In the genomic region with DNA sequence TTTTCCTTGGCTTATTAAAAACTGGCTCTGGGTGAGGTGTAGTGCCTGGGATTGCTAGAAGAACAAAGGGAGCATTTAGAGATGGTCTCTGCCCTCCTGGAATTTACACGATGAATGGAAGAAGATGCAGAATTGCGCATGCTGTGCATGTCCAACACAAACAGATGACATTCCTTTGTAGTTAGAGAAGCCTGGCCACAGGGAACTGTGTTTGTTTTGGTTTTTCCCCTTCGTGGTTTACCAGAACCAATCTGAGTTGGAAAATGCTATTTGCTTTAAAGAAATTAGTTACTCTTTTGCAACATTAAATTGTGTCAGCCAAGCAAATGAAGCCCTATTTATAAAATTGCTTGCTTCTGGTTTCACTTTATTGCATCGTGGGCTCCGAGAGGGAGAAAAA, we compare ENCODE assay signal across 9 mouse cellular contexts. TPM values are rescaled to one million over a fixed set of nuclear protein-coding genes. Genes with fewer than 3 reads are reported as not detected.
DNase-seq lines count a peak whose midpoint lies in the region; ATAC-seq lines count a peak whose summit lies in the region.
"Had no signal": no experiment of that assay in that cellular context is flagged by ENCODE, and none has a peak within 500 bp of the region (broad histone marks: within the 10 kb centered on the region; RNA-seq: fewer than 3 reads in every experiment).

A gene (plus strand): TSS at position 170 of the 400 bp plus-strand sequence.

- H3K4me1 ChIP-seq in heart, embryonic 10.5 days, result no peaks in the 10 kb centered on the region
- H3K4me1 ChIP-seq in embryonic facial prominence, embryonic 13.5 days, result peaks cover 18% of the 10 kb centered on the region
- H3K4me1 ChIP-seq in liver, embryonic 16.5 days (ENCODE audit: control insufficient read depth, low read depth, low read length), result no peaks in the 10 kb centered on the region
- H3K4me1 ChIP-seq in kidney, embryonic 15.5 days, result no peaks in the 10 kb centered on the region
- H3K4me1 ChIP-seq: stomach, embryonic 15.5 days had no signal

- H3K36me3 ChIP-seq in heart, embryonic 10.5 days, result no peaks in the 10 kb centered on the region
- no peaks in the 10 kb centered on the region for H3K36me3 ChIP-seq in embryonic facial prominence, embryonic 13.5 days
- no peaks in the 10 kb centered on the region for H3K36me3 ChIP-seq in liver, embryonic 16.5 days (ENCODE audit: control insufficient read depth, insufficient read depth)
- no peaks in the 10 kb centered on the region for H3K36me3 ChIP-seq in kidney, embryonic 15.5 days
- H3K36me3 ChIP-seq: stomach, embryonic 15.5 days had no signal

- WGBS in heart, embryonic 10.5 days, result 64% methylated on average over 5 of the region's 5 CpGs
- 17% methylated on average over 5 of the region's 5 CpGs for WGBS in embryonic facial prominence, embryonic 13.5 days
- 43% methylated on average over 5 of the region's 5 CpGs for WGBS in liver, embryonic 16.5 days (ENCODE audit: insufficient replicate concordance)
- WGBS in kidney, embryonic 15.5 days, result 55% methylated on average over 5 of the region's 5 CpGs

- no peak within 1 kb of the TSS for H3K9ac ChIP-seq in embryonic facial prominence, embryonic 13.5 days
- H3K9ac ChIP-seq in liver, embryonic 16.5 days (ENCODE audit: low read depth, low read length), result no peak within 1 kb of the TSS
- H3K9ac ChIP-seq in kidney, embryonic 15.5 days, result no peak within 1 kb of the TSS
- H3K9ac ChIP-seq: stomach, embryonic 15.5 days had no signal

- DNase-seq in heart, adult 11 months, result peak; percentile 91
- DNase-seq in heart, embryonic 10.5 days (ENCODE audit: low spot score), result no peak
- peak; percentile 97 for DNase-seq in Muller cell, postnatal 12 days (ENCODE audit: inconsistent ontology term)
- no peak for DNase-seq in c-Kit-positive CD71-positive TER-119-positive erythroid progenitor cells, embryonic 14.5 days (ENCODE audit: low spot score)
- DNase-seq in thymus, adult 18-20 months, result no peak

- H3K4me3 ChIP-seq in heart, embryonic 10.5 days, result no peak within 1 kb of the TSS
- H3K4me3 ChIP-seq in embryonic facial prominence, embryonic 13.5 days, result no peak within 1 kb of the TSS
- no peak within 1 kb of the TSS; the same call in 1 of the 2 replicates for H3K4me3 ChIP-seq in liver, embryonic 16.5 days (ENCODE audit: low read depth, low read length)
- H3K4me3 ChIP-seq in kidney, embryonic 15.5 days (replicated peaks), result no peak within 1 kb of the TSS
- H3K4me3 ChIP-seq: stomach, embryonic 15.5 days had no signal

- ATAC-seq in embryonic facial prominence, embryonic 13.5 days (ENCODE audit: insufficient number of reproducible peaks, insufficient read depth, low FRiP score, low TSS enrichment, low read depth), result no peak
- ATAC-seq in liver, embryonic 16.5 days (ENCODE audit: low read depth), result no peak
- ATAC-seq in kidney, embryonic 15.5 days (replicated peaks; ENCODE audit: low FRiP score), result no peak

- no peaks in the 10 kb centered on the region for H3K27me3 ChIP-seq in heart, embryonic 10.5 days (ENCODE audit: insufficient read depth, poor library complexity, severe bottlenecking)
- H3K27me3 ChIP-seq in embryonic facial prominence, embryonic 13.5 days, result no peaks in the 10 kb centered on the region
- H3K27me3 ChIP-seq in liver, embryonic 16.5 days (ENCODE audit: control insufficient read depth, insufficient read depth, low read depth, low read length), result no peaks in the 10 kb centered on the region
- H3K27me3 ChIP-seq in kidney, embryonic 15.5 days, result no peaks in the 10 kb centered on the region
- H3K27me3 ChIP-seq: stomach, embryonic 15.5 days had no signal

- no peaks in the 10 kb centered on the region for H3K9me3 ChIP-seq in heart, embryonic 10.5 days
- no peaks in the 10 kb centered on the region for H3K9me3 ChIP-seq in embryonic facial prominence, embryonic 13.5 days
- no peaks in the 10 kb centered on the region for H3K9me3 ChIP-seq in liver, embryonic 16.5 days (replicated peaks; ENCODE audit: control insufficient read depth, low read length)
- H3K9me3 ChIP-seq in kidney, embryonic 15.5 days (replicated peaks), result no peaks in the 10 kb centered on the region
- H3K9me3 ChIP-seq: stomach, embryonic 15.5 days had no signal

- H3K4me2 ChIP-seq in embryonic facial prominence, embryonic 13.5 days, result peak within 1 kb of the TSS; percentile 18
- 0 out of 2 replicates have a peak within 1 kb of the TSS, but pooled peaks have one; percentile 5 for H3K4me2 ChIP-seq in liver, embryonic 16.5 days (ENCODE audit: low read depth, low read length)
- no peak within 1 kb of the TSS for H3K4me2 ChIP-seq in kidney, embryonic 15.5 days
- H3K4me2 ChIP-seq: stomach, embryonic 15.5 days had no signal

- no peak within 1 kb of the TSS for H3K27ac ChIP-seq in heart, embryonic 10.5 days
- H3K27ac ChIP-seq in embryonic facial prominence, embryonic 13.5 days, result no peak within 1 kb of the TSS
- peak within 1 kb of the TSS; percentile 30; the same call in 1 of the 2 replicates for H3K27ac ChIP-seq in liver, embryonic 16.5 days (ENCODE audit: low read length)
- no peak within 1 kb of the TSS for H3K27ac ChIP-seq in kidney, embryonic 15.5 days
- H3K27ac ChIP-seq: stomach, embryonic 15.5 days had no signal

RNA-seq across cellular contexts. Expression of the gene that starts here (rescaled TPM):
- polyA plus RNA-seq in heart, embryonic 10.5 days (2016; fragmentation: Nextera tagmentation; extraction: Ambion mirVana), result 0.29 and 0.39 TPM in 2 replicates
- 1.7 and 2.6 TPM in 2 replicates for polyA plus RNA-seq in embryonic facial prominence, embryonic 13.5 days (2015; fragmentation: Nextera tagmentation; extraction: Ambion mirVana)
- polyA plus RNA-seq in liver, embryonic 16.5 days (2015; fragmentation: Nextera tagmentation; extraction: Ambion mirVana), result 65.7 and 75.8 TPM in 2 replicates
- 1.4 and 2.4 TPM in 2 replicates for polyA plus RNA-seq in kidney, embryonic 15.5 days (2015; fragmentation: Nextera tagmentation; extraction: Ambion mirVana)

Comparison
In these comparisons a context has a peak if more than half of its experiments do, and no peak if none do; other contexts are left out.
1. RNA of the gene that starts here (polyA plus RNA-seq): 65.7 to 75.8 TPM in liver, embryonic 16.5 days; 1.7 to 2.6 TPM in embryonic facial prominence, embryonic 13.5 days, 1.4 to 2.4 TPM in kidney, embryonic 15.5 days and 0.29 to 0.39 TPM in heart, embryonic 10.5 days; every median in the first group is over 10 times any median in the second.
2. DNase-seq: peak in heart, adult 11 months (single experiment) and Muller cell, postnatal 12 days (single experiment); none in heart, embryonic 10.5 days (single experiment), c-Kit-positive CD71-positive TER-119-positive erythroid progenitor cells, embryonic 14.5 days (single experiment) and thymus, adult 18-20 months (0 of 2).